Mouse (Mus musculus) ES-Bruce4 (cell line): ENCODE data around the gene Luzp2. TPM values are rescaled to one million over a fixed set of nuclear protein-coding genes. Genes with fewer than 3 reads are reported as not detected.
"Not testable (repeated sequence)": the region's sequence is repeated elsewhere in the genome, so short reads cannot be mapped to it uniquely, and the experiment has no call there.

ENCODE experiments used
- H3K27ac ChIP-seq: 2 replicates; pipeline ENCODE4 v1.5.1; 2012; ENCODE audit warnings: low read length, inconsistent platforms; ENCODE audit not compliant: insufficient read depth
- H3K27me3 ChIP-seq: 2 replicates; pipeline ENCODE4 v1.6.1; 2012; ENCODE audit warnings: mild to moderate bottlenecking, low read length, inconsistent platforms; ENCODE audit not compliant: control insufficient read depth, poor library complexity, insufficient read depth, severe bottlenecking
- H3K36me3 ChIP-seq: 2 replicates; pipeline ENCODE4 v1.6.1; 2012; ENCODE audit warnings: inconsistent platforms, mild to moderate bottlenecking, low read length, moderate library complexity; ENCODE audit not compliant: control insufficient read depth, poor library complexity, insufficient read depth, severe bottlenecking
- H3K4me1 ChIP-seq: one replicate; pipeline ENCODE4 v1.8.1; 2011; ENCODE audit warnings: low read length; ENCODE audit not compliant: control insufficient read depth, insufficient read depth
- H3K4me3 ChIP-seq: 2 replicates; pipeline ENCODE4 v1.5.1; 2011; ENCODE audit warnings: low read depth, mild to moderate bottlenecking, low read length
- H3K9ac ChIP-seq: 2 replicates; pipeline ENCODE4 v1.6.1; 2012; ENCODE audit warnings: low read depth, mild to moderate bottlenecking, inconsistent platforms; ENCODE audit not compliant: poor library complexity, severe bottlenecking
- H3K9me3 ChIP-seq: replicated peaks from 2 replicates; pipeline ENCODE4 v1.6.1; 2012; ENCODE audit warnings: mild to moderate bottlenecking, low read length, inconsistent platforms; ENCODE audit not compliant: control insufficient read depth, poor library complexity, insufficient read depth, severe bottlenecking
- CTCF ChIP-seq: IDR thresholded peaks from one replicate; pipeline ENCODE4 v1.8.1; 2011; ENCODE audit warnings: low read depth, low read length
- EP300 ChIP-seq: IDR thresholded peaks from 2 replicates; pipeline ENCODE4 v1.6.1; 2011; ENCODE audit warnings: low read depth, low read length; ENCODE audit not compliant: insufficient read depth
- POLR2A ChIP-seq: IDR thresholded peaks from one replicate; pipeline ENCODE4 v1.8.1; 2011; ENCODE audit warnings: low read length; ENCODE audit not compliant: insufficient read depth
- polyA plus RNA-seq: library from polyadenylated mRNA; stranded (reverse); fragments of >200 nt; gene quantifications from 2 replicates; pipeline ENCODE4 v1.2.4, GENCODE M21; 2011; ENCODE audit warnings: low read depth; ENCODE audit not compliant: missing spikeins, insufficient read depth, insufficient read length

Luzp2 gene
- polyA plus RNA-seq, 1 experiment, result not detected

- Histone ChIP-seq H3K4me3 (no peak overlapping the region), H3K4me1 (no peaks in the 10 kb centered on the region), H3K27ac (no peak overlapping the region), H3K9ac (no peak overlapping the region), H3K27me3 (no peaks in the 10 kb centered on the region), H3K9me3 (no peaks in the 10 kb centered on the region), H3K36me3 (no peaks in the 10 kb centered on the region)
- no peak for TF ChIP-seq CTCF
- TF ChIP-seq POLR2A, result no peak
- no peak for TF ChIP-seq EP300
Observed at GRCm38 (mm10) chr7:54962678-54963077, 127.4 kb downstream of the Luzp2 start.

GRCm38 (mm10) chr7:54977372-54977771, 142.1 kb downstream of the Luzp2 start:
- Histone ChIP-seq H3K4me1 (no peaks in the 10 kb centered on the region), H3K4me3 (no peak overlapping the region), H3K27ac (no peak overlapping the region), H3K27me3 (no peaks in the 10 kb centered on the region), H3K9ac (no peak overlapping the region), H3K36me3 (no peaks in the 10 kb centered on the region), H3K9me3 (no peaks in the 10 kb centered on the region)
- TF ChIP-seq CTCF (no peak), EP300 (no peak), POLR2A (no peak)

GRCm38 (mm10) chr7:54980585-54980984, 145.3 kb downstream of the Luzp2 start:
- H3K4me3 ChIP-seq, result no peak overlapping the region
- no peaks in the 10 kb centered on the region for H3K27me3 ChIP-seq
- H3K4me1 ChIP-seq, result no peaks in the 10 kb centered on the region
- H3K9me3 ChIP-seq, result no peaks in the 10 kb centered on the region
- H3K27ac ChIP-seq, result no peak overlapping the region
- no peaks in the 10 kb centered on the region for H3K36me3 ChIP-seq
- no peak for TF ChIP-seq CTCF
- TF ChIP-seq POLR2A, result no peak
- TF ChIP-seq EP300, result no peak
- H3K9ac ChIP-seq, result no peak overlapping the region

GRCm38 (mm10) chr7:55000397-55000796, 165.1 kb downstream of the Luzp2 start:
- H3K27me3 ChIP-seq, result no peaks in the 10 kb centered on the region
- no peak overlapping the region for H3K27ac ChIP-seq
- H3K9ac ChIP-seq, result no peak overlapping the region
- H3K36me3 ChIP-seq, result no peaks in the 10 kb centered on the region
- TF ChIP-seq POLR2A (no peak), CTCF (no peak), EP300 (no peak)
- H3K4me3 ChIP-seq, result no peak overlapping the region
- H3K4me1 ChIP-seq, result no peaks in the 10 kb centered on the region
- no peaks in the 10 kb centered on the region for H3K9me3 ChIP-seq

DNA sequence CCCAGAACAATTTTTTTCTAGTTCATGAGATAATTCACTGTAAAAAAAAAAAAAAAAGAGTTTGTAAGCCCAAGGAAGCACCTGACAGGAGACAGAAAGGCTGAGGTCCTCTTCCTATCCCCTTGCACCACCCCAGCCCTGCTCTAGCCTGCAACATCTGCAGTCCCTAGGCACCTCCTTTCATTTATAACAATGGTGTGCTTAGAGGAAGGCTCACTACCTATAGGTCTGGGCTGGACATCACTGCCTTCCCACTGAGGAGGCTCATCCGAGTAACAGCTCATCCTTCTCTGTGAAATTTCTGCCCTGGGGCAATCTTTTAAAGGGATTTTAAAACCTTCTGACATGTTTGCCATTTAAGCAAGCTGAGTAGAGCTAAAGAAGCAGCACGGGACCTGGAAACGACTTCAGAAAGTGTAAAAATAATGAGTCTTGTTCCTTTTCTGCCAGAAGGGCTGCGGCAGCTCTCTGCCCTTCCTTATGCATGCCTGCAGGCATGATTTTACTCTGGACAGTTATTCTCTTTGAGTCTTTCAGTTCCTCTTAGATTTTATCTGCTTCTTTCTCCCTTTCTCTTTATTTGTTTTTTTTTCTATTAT, 174.0 kb downstream of the Luzp2 start:
- no peaks in the 10 kb centered on the region for H3K4me1 ChIP-seq
- H3K36me3 ChIP-seq, result no peaks in the 10 kb centered on the region
- no peaks in the 10 kb centered on the region for H3K27me3 ChIP-seq
- H3K4me3 ChIP-seq, result no peak overlapping the region
- no peak overlapping the region for H3K9ac ChIP-seq
- no peak for TF ChIP-seq EP300
- no peak for TF ChIP-seq CTCF
- TF ChIP-seq POLR2A, result no peak
- no peak overlapping the region for H3K27ac ChIP-seq
- H3K9me3 ChIP-seq, result no peaks in the 10 kb centered on the region

- not testable (repeated sequence) for H3K36me3 ChIP-seq, H3K27ac ChIP-seq, H3K4me1 ChIP-seq, H3K9me3 ChIP-seq, H3K4me3 ChIP-seq, H3K27me3 ChIP-seq, H3K9ac ChIP-seq
Observed at GRCm38 (mm10) chr7:55133850-55134249, 298.6 kb downstream of the Luzp2 start.
